Mouse (Mus musculus) 416B (cell line): ENCODE results near the gene Msrb3.

ENCODE experiments used
- DNase-seq: peaks from one replicate; pipeline ENCODE4 v3.0.0; 2011; ENCODE audit warnings: low read depth

The Msrb3 gene

GRCm38 (mm10) chr10:120898357-120898756, 544 bp downstream of the Msrb3 start:
- no peak for DNase-seq

DNA sequence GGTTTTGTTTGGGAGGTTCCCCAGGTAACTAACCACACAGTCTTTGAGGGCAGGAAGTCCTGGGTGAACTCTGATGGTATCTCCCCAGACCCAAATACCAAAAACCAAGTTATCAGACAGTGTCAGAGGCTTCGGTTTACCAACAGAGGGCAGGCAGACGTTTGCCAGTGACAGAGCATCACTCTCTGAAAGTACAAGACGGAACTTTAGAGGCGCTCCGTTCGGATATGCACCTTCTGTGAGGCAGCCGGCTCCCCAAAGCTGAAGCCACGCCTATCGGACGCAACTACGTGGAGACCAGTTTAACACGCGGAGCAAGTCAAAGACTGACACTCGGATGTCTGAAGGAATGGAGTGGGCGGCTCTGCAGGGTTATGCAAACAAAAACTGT, 3.0 kb downstream of the Msrb3 start:
- DNase-seq: peak; percentile 86

DNA sequence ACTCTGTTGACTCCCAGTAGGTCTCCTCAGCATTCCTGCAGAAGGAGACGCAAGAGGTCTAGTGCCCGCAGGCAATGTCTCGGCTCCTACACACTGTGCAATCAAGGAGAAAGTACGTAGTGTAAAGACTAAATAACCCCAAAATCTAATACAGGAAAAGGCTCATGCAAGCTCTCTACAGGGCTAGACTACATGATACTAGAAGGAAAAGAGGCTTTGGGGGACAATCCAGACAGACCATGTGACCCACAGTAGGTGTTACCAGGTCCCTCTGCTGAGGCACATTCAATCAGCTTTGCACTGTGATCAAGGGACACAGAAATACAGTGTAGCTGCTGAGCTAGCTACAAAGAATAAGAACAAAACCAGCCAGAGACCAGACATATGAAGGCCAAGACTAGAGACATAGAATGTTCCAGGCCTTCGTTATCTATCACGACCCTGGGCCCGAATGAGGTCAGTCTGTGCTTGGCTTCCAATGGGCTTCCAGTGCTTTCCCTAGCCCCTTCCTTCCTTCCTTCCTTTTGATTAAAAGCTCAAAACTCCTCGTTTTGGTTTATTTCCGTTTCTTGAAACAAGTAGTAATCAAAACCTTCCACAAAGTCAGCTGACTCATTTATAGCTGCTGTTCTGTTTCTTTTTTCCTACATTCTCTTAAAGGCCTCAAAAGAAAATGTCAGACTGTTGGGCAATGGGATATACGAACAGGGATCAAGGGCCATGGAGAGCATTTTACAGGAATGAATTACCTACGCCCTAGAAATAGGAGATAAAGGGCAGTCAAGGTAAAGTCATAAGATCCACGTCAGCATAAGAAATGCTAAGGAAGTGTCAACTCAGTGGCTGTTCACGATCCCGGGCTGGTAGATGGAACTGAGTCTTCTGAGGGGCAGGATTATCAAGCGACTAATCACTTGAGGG, 3.7 kb downstream of the Msrb3 start:
- peak; percentile 15 for DNase-seq

- no peak for DNase-seq
Measured at GRCm38 (mm10) chr10:120893938-120894337, 5.0 kb downstream of the Msrb3 start.

- DNase-seq: no peak
Measured at GRCm38 (mm10) chr10:120891131-120891530, 7.8 kb downstream of the Msrb3 start.

DNA sequence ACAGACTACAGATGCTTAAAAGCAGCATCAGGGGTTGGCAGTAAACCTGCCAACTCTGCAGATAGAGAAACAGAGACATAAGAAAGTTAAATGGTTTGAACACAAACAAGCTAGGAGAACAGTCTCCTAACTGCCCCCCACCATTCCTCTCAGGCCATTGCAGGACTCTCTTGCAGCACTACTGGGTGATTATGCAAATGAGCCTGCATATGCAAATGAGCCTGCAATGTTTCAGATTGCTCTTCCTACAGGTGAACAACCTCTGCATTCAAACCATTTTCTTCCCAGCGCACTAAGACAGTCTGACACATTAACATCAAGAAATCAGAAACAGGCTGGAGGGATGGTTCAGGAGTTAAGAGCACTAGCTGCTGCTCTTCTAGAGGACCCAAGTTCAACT, 8.3 kb downstream of the Msrb3 start:
- no peak for DNase-seq

GRCm38 (mm10) chr10:120888531-120888930, 10.4 kb downstream of the Msrb3 start:
- no peak for DNase-seq

DNA sequence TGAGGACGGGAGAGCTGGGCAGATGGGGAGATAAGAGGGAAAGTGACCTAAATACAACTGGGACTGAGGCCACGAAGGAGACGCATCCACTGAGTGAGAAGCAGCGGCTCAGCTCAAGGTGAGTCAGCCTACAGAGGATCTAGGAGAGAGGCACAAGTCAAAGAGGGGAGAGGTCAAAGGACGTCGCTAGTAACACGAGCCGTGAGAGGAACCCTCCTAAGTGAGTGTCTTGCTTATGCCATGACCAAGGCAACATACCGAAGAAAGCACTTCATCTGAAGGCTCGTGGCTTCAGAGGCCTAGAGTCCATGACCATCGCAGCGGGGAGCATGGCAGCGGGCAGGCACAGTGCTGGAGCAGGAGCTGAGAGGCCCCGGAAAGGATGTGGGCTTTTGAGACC, 14.7 kb downstream of the Msrb3 start:
- DNase-seq: no peak

DNA sequence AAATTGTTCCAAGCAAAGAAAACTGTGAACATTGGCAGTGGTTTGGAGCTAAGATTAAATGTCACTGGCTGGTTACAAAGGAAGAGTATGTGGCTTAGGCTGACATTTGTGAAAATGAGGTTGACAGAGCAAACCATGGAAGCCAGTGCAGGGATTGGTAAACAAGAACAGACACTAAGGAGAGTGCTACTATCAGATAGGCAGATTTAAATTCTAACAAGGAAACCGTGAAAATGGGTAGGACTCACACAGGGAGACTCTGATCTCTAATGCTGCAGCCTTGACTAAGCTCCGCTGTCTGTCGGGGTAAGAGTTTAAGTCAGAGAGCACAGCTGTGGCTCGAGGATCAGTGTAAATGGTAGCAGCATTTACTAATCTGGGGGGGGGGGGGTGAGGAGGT, 15.2 kb downstream of the Msrb3 start:
- DNase-seq: peak; percentile 21

- DNase-seq: no peak
Measured at GRCm38 (mm10) chr10:120883069-120883415, 15.9 kb downstream of the Msrb3 start.

DNA sequence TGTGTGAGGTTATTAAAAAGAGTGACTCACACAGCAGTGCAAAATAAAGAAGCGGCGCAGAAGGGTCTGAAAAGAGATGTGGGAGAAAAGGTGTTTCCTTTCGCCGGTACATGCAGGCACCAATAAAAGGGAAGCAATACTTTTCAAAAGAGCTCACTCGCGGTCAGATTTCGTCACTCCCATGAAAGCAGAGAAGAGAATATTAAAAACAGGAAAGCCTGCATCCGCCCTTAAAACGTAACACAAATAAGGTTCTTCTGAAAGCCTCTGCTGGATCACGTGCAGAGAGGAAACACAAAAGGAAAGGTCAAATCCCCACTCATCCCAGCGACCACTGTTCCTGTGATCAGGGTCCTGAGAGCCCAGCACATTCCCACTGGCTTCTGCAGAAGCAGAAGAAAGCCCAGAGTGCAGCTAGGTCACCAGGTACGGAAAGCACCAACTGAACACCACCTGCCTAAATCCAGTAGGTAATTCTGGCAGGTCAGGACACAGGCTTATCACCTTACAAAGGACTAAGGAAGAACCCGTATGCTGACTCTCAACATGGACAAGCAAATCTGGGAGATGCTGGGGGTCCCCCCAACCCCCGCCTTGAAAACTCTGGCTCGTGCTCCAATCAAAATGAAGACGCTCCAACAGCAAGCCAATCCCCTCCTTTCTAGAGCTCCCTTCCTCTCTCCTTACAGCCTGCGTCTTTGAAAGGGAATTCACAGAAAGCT, 16.4 kb downstream of the Msrb3 start:
- peak; percentile 97 for DNase-seq

- DNase-seq: no peak
Measured at GRCm38 (mm10) chr10:120876549-120877270, 22.2 kb downstream of the Msrb3 start.

DNA sequence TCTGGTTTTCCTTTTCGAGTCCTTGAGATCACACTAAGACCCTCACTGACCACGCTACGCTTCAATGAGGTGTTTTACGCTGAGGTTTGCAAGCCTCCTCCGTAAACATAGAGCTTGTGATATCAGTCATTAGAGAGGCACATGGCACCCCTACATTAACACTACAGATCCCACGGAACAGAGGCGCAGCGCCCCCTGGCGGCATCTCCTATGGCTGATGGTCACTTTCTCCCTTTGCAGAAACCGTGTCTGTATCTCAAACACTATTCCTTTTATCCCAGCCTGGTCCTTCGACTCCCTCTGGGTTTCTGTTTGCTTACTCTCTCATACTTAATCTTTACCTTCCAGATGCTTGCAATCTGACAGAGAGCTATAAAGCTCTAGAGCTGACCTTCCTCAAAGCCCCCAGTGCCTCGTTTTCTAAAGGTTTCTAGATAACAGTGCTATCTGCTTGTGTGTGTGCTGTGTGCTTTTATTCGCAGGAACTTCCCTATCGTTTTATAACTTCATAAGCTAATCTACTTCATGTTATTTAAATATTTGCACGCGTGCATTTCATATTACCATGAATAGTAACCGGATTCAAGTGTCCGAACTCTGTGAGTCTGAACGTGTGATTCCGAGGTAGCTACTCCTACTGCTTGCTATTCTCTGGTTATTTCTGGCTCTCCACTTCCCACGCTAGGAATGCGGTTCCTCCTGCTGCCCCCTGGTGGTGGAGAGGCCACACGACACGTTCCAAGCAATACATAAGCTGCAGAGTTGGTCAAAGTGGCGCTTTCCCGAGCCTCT, 23.0 kb downstream of the Msrb3 start:
- DNase-seq: peak; percentile 81

GRCm38 (mm10) chr10:120874261-120874660, 24.6 kb downstream of the Msrb3 start:
- DNase-seq: no peak

GRCm38 (mm10) chr10:120873646-120874201, 25.2 kb downstream of the Msrb3 start:
- DNase-seq: no peak

DNA sequence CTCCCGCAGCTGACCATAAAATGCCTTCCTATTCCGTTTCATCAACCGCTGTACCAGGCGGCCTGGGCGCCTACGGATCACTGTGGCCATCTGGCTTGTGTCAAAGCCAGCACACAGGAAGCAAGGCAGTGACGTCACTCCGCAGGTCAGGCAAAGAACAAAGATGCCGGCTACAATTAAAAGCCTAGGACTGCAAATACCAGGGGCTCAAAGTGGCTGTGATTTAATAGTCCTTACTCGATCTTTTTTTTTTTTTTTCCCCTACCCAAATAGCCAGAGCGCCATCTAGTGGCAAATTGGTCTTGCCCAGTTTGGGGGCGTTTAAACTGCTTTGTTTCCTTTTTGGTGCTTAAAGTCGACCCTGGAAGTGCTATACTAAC, 26.4 kb downstream of the Msrb3 start:
- peak; percentile 56 for DNase-seq

GRCm38 (mm10) chr10:120871630-120872482, 27.0 kb downstream of the Msrb3 start:
- DNase-seq: no peak

- DNase-seq: no peak
Measured at GRCm38 (mm10) chr10:120871096-120871495, 27.8 kb downstream of the Msrb3 start.

GRCm38 (mm10) chr10:120869241-120869775, 29.6 kb downstream of the Msrb3 start:
- no peak for DNase-seq

DNA sequence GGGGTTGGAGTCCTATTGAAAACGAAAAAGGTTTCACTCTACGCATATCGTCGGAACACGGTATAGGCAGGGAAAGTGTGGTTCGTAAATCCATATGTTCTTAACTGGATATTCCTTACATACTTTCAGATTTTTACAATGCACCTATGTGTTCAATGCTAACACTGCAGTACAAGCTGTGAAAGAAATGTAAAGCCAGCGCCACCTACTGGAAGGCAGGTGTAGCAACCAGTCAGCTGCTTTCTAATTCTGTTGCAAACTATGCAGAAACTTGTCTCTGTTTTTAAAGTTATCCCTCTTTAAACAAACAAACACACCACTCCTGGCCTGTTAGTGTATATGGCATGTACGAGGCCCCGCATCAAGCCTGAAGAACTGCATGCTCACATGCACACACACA, 34.5 kb downstream of the Msrb3 start:
- DNase-seq: peak; percentile 80
